Mouse (Mus musculus): ENCODE measurements around the gene Gad1. TPM values are rescaled to one million over a fixed set of nuclear protein-coding genes. Genes with fewer than 3 reads are reported as not detected.
A peak's percentile ranks its signal among the peaks of the same experiment; 100 is the strongest.

Gad1 gene
- total RNA-seq, 2 experiments from 2014 or later = not detected

- ATAC-seq (replicated peaks; ENCODE audit: poor library complexity, severe bottlenecking) = no peak
Observed at GRCm38 (mm10) chr2:70619232-70619835, 66.5 kb downstream of the Gad1 start.

GRCm38 (mm10) chr2:70620225-70620624 lies 67.4 kb downstream of the Gad1 start:
- no peak for ATAC-seq (replicated peaks; ENCODE audit: poor library complexity, severe bottlenecking)

GRCm38 (mm10) chr2:70622244-70622643 lies 69.4 kb downstream of the Gad1 start:
- peak; percentile 88 for ATAC-seq (replicated peaks; ENCODE audit: poor library complexity, severe bottlenecking)

GRCm38 (mm10) chr2:70625761-70626160 lies 72.9 kb downstream of the Gad1 start:
- no peak for ATAC-seq (replicated peaks; ENCODE audit: poor library complexity, severe bottlenecking)

- ATAC-seq (replicated peaks; ENCODE audit: poor library complexity, severe bottlenecking) = peak; percentile 70
Observed at GRCm38 (mm10) chr2:70628397-70628796, 75.5 kb downstream of the Gad1 start.

- ATAC-seq (replicated peaks; ENCODE audit: poor library complexity, severe bottlenecking) = peak; percentile 45
Observed at GRCm38 (mm10) chr2:70629339-70629761, 76.5 kb downstream of the Gad1 start.

GRCm38 (mm10) chr2:70629921-70630320 lies 77.0 kb downstream of the Gad1 start:
- no peak for ATAC-seq (replicated peaks; ENCODE audit: poor library complexity, severe bottlenecking)

- no peak for ATAC-seq (replicated peaks; ENCODE audit: poor library complexity, severe bottlenecking)
Observed at GRCm38 (mm10) chr2:70631321-70631720, 78.4 kb downstream of the Gad1 start.

GRCm38 (mm10) chr2:70632412-70632811 lies 79.5 kb downstream of the Gad1 start:
- ATAC-seq (replicated peaks; ENCODE audit: poor library complexity, severe bottlenecking) = no peak

- no peak for ATAC-seq (replicated peaks; ENCODE audit: poor library complexity, severe bottlenecking)
Observed at GRCm38 (mm10) chr2:70634028-70634690, 81.3 kb downstream of the Gad1 start.

GRCm38 (mm10) chr2:70640968-70641367 lies 88.1 kb downstream of the Gad1 start:
- ATAC-seq (replicated peaks; ENCODE audit: poor library complexity, severe bottlenecking) = 0 out of 2 replicates have a peak, but pooled peaks have one; percentile 46

- no peak for ATAC-seq (replicated peaks; ENCODE audit: poor library complexity, severe bottlenecking)
Observed at GRCm38 (mm10) chr2:70642971-70643565, 90.2 kb downstream of the Gad1 start.

- no peak for ATAC-seq (replicated peaks; ENCODE audit: poor library complexity, severe bottlenecking)
Observed at GRCm38 (mm10) chr2:70645266-70645780, 92.5 kb downstream of the Gad1 start.

- ATAC-seq (replicated peaks; ENCODE audit: poor library complexity, severe bottlenecking) = no peak
Observed at GRCm38 (mm10) chr2:70647681-70648080, 94.8 kb downstream of the Gad1 start.

GRCm38 (mm10) chr2:70648271-70648670 lies 95.4 kb downstream of the Gad1 start:
- ATAC-seq (replicated peaks; ENCODE audit: poor library complexity, severe bottlenecking) = no peak

- ATAC-seq (replicated peaks; ENCODE audit: poor library complexity, severe bottlenecking) = no peak
Observed at GRCm38 (mm10) chr2:70649471-70649870, 96.6 kb downstream of the Gad1 start.

Other genes with a start within 250 kb of the Gad1 start
- gene Sp5, start 78.1 kb upstream of the Gad1 start, total RNA-seq (2014; fragmentation: Nextera tagmentation) = not detected in 2 replicates
- gene Sp5, start 78.1 kb upstream of the Gad1 start, total RNA-seq (2017) = not detected in 2 replicates
- not detected in 2 replicates for gene Erich2, start 44.3 kb upstream of the Gad1 start, total RNA-seq (2014; fragmentation: Nextera tagmentation)
- not detected in 2 replicates for gene Erich2, start 44.3 kb upstream of the Gad1 start, total RNA-seq (2017)
- 200 and 229 TPM in 2 replicates for gene Gorasp2, start 108.5 kb downstream of the Gad1 start, total RNA-seq (2014; fragmentation: Nextera tagmentation)
- gene Gorasp2, start 108.5 kb downstream of the Gad1 start, total RNA-seq (2017) = 80.5 and 85.8 TPM in 2 replicates
- gene Gm26558, start 109.0 kb downstream of the Gad1 start, total RNA-seq (2014; fragmentation: Nextera tagmentation) = not detected in 2 replicates
- 0.46 TPM in 1 of 2 replicates, not detected in the other for gene Gm26558, start 109.0 kb downstream of the Gad1 start, total RNA-seq (2017)